Mouse (Mus musculus) megakaryocyte, embryonic 14.5 days (primary cell): ENCODE measurements around the gene Cacnb3.

Experiments
- FLI1 ChIP-seq: IDR thresholded peaks from 2 replicates; pipeline ENCODE4 v1.6.1; 2012; ENCODE audit warnings: low read length, inconsistent platforms, mixed read lengths
- GATA1 ChIP-seq: IDR thresholded peaks from 3 replicates; pipeline ENCODE4 v1.6.1; 2012; ENCODE audit warnings: mixed read lengths, low read length, inconsistent platforms, borderline replicate concordance

- TF ChIP-seq GATA1 (no peak), FLI1 (no peak)
Measured at GRCm38 (mm10) chr15:98607557-98607956, 23.1 kb upstream of the Cacnb3 start.
